Mouse (Mus musculus) thymus, adult 2 months (tissue): ENCODE data around the gene Afp. TPM values are rescaled to one million over a fixed set of nuclear protein-coding genes. Genes with fewer than 3 reads are reported as not detected.

Experiments used
- DNase-seq: peaks from one replicate; pipeline ENCODE4 v3.0.0; 2021
- H3K27ac ChIP-seq: fragments of 200-500 bp; 2 replicates; pipeline ENCODE4 v1.5.1; 2012; ENCODE audit warnings: low read length, control low read depth; ENCODE audit not compliant: control insufficient read depth, insufficient read depth
- H3K27me3 ChIP-seq: fragments of 200-500 bp; 2 replicates; pipeline ENCODE4 v1.6.1; 2012; ENCODE audit warnings: mild to moderate bottlenecking, low read length, moderate library complexity, mixed read lengths; ENCODE audit not compliant: control insufficient read depth, insufficient read depth
- H3K36me3 ChIP-seq: fragments of 200-500 bp; 2 replicates; pipeline ENCODE4 v1.6.1; 2012; ENCODE audit warnings: mild to moderate bottlenecking, low read length, moderate library complexity; ENCODE audit not compliant: control insufficient read depth, insufficient read depth
- H3K4me1 ChIP-seq: fragments of 200-500 bp; replicated peaks from 2 replicates; pipeline ENCODE4 v1.6.1; 2012; ENCODE audit warnings: low read length; ENCODE audit not compliant: control insufficient read depth, insufficient read depth
- H3K4me3 ChIP-seq: fragments of 200-500 bp; 2 replicates; pipeline ENCODE4 v1.5.1; 2012; ENCODE audit warnings: mild to moderate bottlenecking, low read length, control low read depth, moderate library complexity; ENCODE audit not compliant: control insufficient read depth, insufficient read depth
- CTCF ChIP-seq: fragments of 200-500 bp; IDR thresholded peaks from 2 replicates; pipeline ENCODE4 v1.5.1; 2012; ENCODE audit warnings: mild to moderate bottlenecking, control low read depth, low read length, moderate library complexity, borderline replicate concordance; ENCODE audit not compliant: control insufficient read depth, poor library complexity, insufficient read depth; ENCODE audit errors: extremely low read depth
- POLR2A ChIP-seq: fragments of 200-500 bp; IDR thresholded peaks from 2 replicates; pipeline ENCODE4 v1.6.1; 2012; ENCODE audit warnings: mild to moderate bottlenecking, low read length, control low read depth, moderate library complexity; ENCODE audit not compliant: control insufficient read depth, poor library complexity, insufficient read depth; ENCODE audit errors: extremely low read depth
- WGBS: fragments of 180-500 bp; shearing (Covaris S2); methylation state at CpG from one replicate; pipeline ENCODE4 v1.1.7; 2018; 5-methylcytosine and 5-hydroxymethylcytosine counted together
- polyA plus RNA-seq: library from polyadenylated mRNA; depleted of rRNA; stranded (reverse); fragments of >200 nt; gene quantifications from 2 replicates; pipeline ENCODE4 v1.2.3, GENCODE M21; 2012; rRNA removed

Afp gene
- polyA plus RNA-seq, 1 experiment, result 1.3 TPM

DNA sequence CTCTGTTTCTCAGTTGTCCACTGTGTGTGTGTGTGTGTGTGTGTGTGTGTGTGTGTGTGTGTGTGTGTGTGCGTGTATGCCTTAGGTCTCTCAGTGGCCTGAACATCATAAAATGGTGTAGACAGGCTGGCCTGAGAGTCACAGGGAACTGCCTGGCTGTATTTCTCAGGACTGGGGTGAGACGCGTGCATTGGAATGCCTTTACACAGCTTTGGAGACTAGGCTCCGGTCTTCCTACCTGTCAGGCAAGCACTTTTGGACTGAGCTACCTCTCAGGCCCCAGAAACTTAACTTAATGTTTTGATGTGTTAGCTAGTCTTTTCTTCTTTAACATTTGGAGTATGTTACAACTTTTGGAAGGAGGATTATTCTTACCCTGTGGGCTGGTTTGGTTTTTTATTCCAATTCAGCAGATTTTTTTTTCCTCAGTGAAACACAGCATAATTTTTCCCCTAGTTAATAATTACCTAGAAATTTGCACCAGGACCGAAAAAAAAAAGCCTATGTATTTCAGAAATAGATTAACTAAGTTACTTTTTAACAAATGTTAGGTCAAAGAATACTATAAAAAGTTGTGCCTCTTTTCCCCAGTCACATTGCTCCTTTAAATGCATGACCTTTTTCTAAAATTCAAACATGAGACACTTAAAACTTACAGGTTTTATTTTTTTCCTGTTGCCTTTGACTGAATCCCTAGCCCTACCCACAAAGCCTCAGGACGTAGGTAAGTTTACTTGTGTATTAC lies 28.0 kb downstream of the Afp start, which contains the start of gene Afm:
Afm (plus strand) TSS at position 577 of the 745 bp plus-strand sequence.
- Histone ChIP-seq H3K36me3 (no peaks in the 10 kb centered on the region), H3K27ac (no peak within 1 kb of the TSS), H3K4me3 (no peak within 1 kb of the TSS), H3K27me3 (no peaks in the 10 kb centered on the region), H3K4me1 (no peaks in the 10 kb centered on the region)
- 93% methylated on average over 6 of the region's 6 CpGs for WGBS
- no peak for DNase-seq
- TF ChIP-seq POLR2A (no peak), CTCF (no peak)

- Histone ChIP-seq H3K27me3 (no peaks in the 10 kb centered on the region), H3K36me3 (no peaks in the 10 kb centered on the region), H3K4me1 (no peaks in the 10 kb centered on the region), H3K27ac (no peak overlapping the region), H3K4me3 (no peak overlapping the region)
- WGBS, result 86% methylated on average over 8 of the region's 8 CpGs
- TF ChIP-seq POLR2A (no peak), CTCF (no peak)
- no peak for DNase-seq
These were observed 60.7 kb downstream of the Afp start for GRCm38 (mm10) chr5:90551191-90551590.

DNA sequence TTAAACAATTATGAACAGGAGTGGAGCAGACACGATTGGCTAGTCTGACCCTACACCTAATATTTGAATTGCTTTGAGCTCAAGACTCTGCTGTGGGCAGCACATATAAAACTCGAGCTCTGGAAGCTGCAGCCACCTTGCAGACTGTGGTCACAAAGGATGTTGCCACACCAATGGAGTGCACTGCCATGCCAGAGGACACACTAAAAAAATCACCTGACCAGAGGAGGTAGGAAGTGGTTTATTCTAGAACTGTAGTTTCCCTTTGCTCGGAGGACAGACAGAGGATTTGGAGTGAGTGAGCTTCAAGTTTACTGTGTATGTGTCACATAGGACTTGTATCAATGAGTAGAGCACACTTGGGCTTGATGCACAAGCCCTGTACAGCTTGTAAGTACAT lies 65.5 kb downstream of the Afp start:
- 40% methylated on average over 3 of the region's 3 CpGs for WGBS
- no peak overlapping the region for H3K27ac ChIP-seq
- no peak for DNase-seq
- H3K36me3 ChIP-seq, result no peaks in the 10 kb centered on the region
- H3K4me1 ChIP-seq, result no peaks in the 10 kb centered on the region
- no peak overlapping the region for H3K4me3 ChIP-seq
- TF ChIP-seq CTCF (no peak), POLR2A (no peak)
- H3K27me3 ChIP-seq, result no peaks in the 10 kb centered on the region

Other genes with a start within 250 kb of the Afp start
- gene Ankrd17, start 124.2 kb upstream of the Afp start, polyA plus RNA-seq, result 46.8 and 47.1 TPM in 2 replicates
- gene Gm9958, start 123.5 kb upstream of the Afp start, polyA plus RNA-seq, result 1.2 and 2.6 TPM in 2 replicates
- 0.23 and 53.0 TPM in 2 replicates for gene Alb, start 29.8 kb upstream of the Afp start, polyA plus RNA-seq
- 0.11 TPM in 1 of 2 replicates, not detected in the other for gene Afm, start 28.2 kb downstream of the Afp start, polyA plus RNA-seq
- 0.08 TPM in 1 of 2 replicates, not detected in the other for gene 5830473C10Rik, start 70.4 kb downstream of the Afp start, polyA plus RNA-seq
- 1.1 and 2.0 TPM in 2 replicates for gene Rassf6, start 149.9 kb downstream of the Afp start, polyA plus RNA-seq